Mouse (Mus musculus) spleen, embryonic (tissue): ENCODE measurements around the gene Stox2.

Experiments
- CTCF ChIA-PET: fragments of 350-600 bp; sonication (Branson Sonifier 250); formaldehyde crosslinking; loops from one replicate; lab custom pipeline; 2022; lab: Charles Lee

Gene Stox2

GRCm38 (mm10) chr8:47243016-47243630 is 203.0 kb downstream of the Stox2 start:
- CTCF ChIA-PET: interaction anchor here (0.5 kb wide), 1 partner anchor 267 kb away, joined by 3 read pairs; no protein-coding TSS in a partner anchor

- CTCF ChIA-PET: interaction anchor here (0.5 kb wide), 1 partner anchor 266 kb away, joined by 3 read pairs; no protein-coding TSS in a partner anchor
These were observed 203.8 kb downstream of the Stox2 start for GRCm38 (mm10) chr8:47242207-47243004.

- CTCF ChIA-PET: no interaction called here
These were observed 204.6 kb downstream of the Stox2 start for GRCm38 (mm10) chr8:47241421-47242078.

GRCm38 (mm10) chr8:47240871-47241270 is 205.3 kb downstream of the Stox2 start:
- CTCF ChIA-PET: no interaction called here

- CTCF ChIA-PET: no interaction called here
These were observed 205.9 kb downstream of the Stox2 start for GRCm38 (mm10) chr8:47240266-47240665.

GRCm38 (mm10) chr8:47232081-47232480 is 214.1 kb downstream of the Stox2 start:
- CTCF ChIA-PET: no interaction called here

- CTCF ChIA-PET: no interaction called here
These were observed 216.1 kb downstream of the Stox2 start for GRCm38 (mm10) chr8:47230057-47230456.

- CTCF ChIA-PET: no interaction called here
These were observed 224.3 kb downstream of the Stox2 start for GRCm38 (mm10) chr8:47221851-47222250.

- CTCF ChIA-PET: interaction anchor here (0.7 kb wide), 1 partner anchor 817 kb away, joined by 4 read pairs; no protein-coding TSS in a partner anchor
These were observed 225.0 kb downstream of the Stox2 start for GRCm38 (mm10) chr8:47221191-47221590.

- CTCF ChIA-PET: no interaction called here
These were observed 225.8 kb downstream of the Stox2 start for GRCm38 (mm10) chr8:47220390-47220789.

GRCm38 (mm10) chr8:47218536-47218935 is 227.6 kb downstream of the Stox2 start:
- CTCF ChIA-PET: interaction anchor here (0.6 to 1.0 kb wide), 2 partner anchors 206 to 685 kb away, joined by 3 to 4 read pairs; no protein-coding TSS in a partner anchor

GRCm38 (mm10) chr8:47218021-47218420 is 228.1 kb downstream of the Stox2 start:
- CTCF ChIA-PET: interaction anchor here (0.6 kb wide), 1 partner anchor 684 kb away, joined by 3 read pairs; no protein-coding TSS in a partner anchor

GRCm38 (mm10) chr8:47212124-47212523 is 234.0 kb downstream of the Stox2 start:
- CTCF ChIA-PET: no interaction called here

- CTCF ChIA-PET: no interaction called here
These were observed 234.9 kb downstream of the Stox2 start for GRCm38 (mm10) chr8:47211226-47211625.

- CTCF ChIA-PET: no interaction called here
These were observed 237.9 kb downstream of the Stox2 start for GRCm38 (mm10) chr8:47208246-47208645.

GRCm38 (mm10) chr8:47206640-47207237 is 239.4 kb downstream of the Stox2 start:
- CTCF ChIA-PET: no interaction called here

GRCm38 (mm10) chr8:47205472-47205871 is 240.7 kb downstream of the Stox2 start:
- CTCF ChIA-PET: interaction anchor here (0.6 kb wide), 1 partner anchor 53 kb away, joined by 9 read pairs; no protein-coding TSS in a partner anchor

GRCm38 (mm10) chr8:47196391-47196790 is 249.8 kb downstream of the Stox2 start:
- CTCF ChIA-PET: no interaction called here

- CTCF ChIA-PET: interaction anchor here (0.6 kb wide), 1 partner anchor 224 kb away, joined by 5 read pairs; no protein-coding TSS in a partner anchor
These were observed 252.7 kb downstream of the Stox2 start for GRCm38 (mm10) chr8:47193321-47193996.

- CTCF ChIA-PET: interaction anchor here (0.7 kb wide), 1 partner anchor 160 kb away, joined by 6 read pairs; no protein-coding TSS in a partner anchor
These were observed 254.5 kb downstream of the Stox2 start for GRCm38 (mm10) chr8:47191444-47192365.
